Mouse (Mus musculus): Measurements from ENCODE around the gene Slc24a1. TPM values are rescaled to one million over a fixed set of nuclear protein-coding genes. Genes with fewer than 3 reads are reported as not detected.
A peak's percentile ranks its signal among the peaks of the same experiment; 100 is the strongest.

Gene Slc24a1
- polyA plus RNA-seq, 1 experiment, result not detected

- no peaks in the 10 kb centered on the region for H3K79me3 ChIP-seq (ENCODE audit: low read depth)
- H3K79me2 ChIP-seq (ENCODE audit: control insufficient read depth, insufficient read depth), result no peaks in the 10 kb centered on the region
- no peaks in the 10 kb centered on the region for H3K27me3 ChIP-seq (ENCODE audit: control insufficient read depth, insufficient read depth, insufficient read length)
- H3K4me3 ChIP-seq (ENCODE audit: insufficient read depth, poor library complexity, severe bottlenecking), result no peak overlapping the region
- H3K36me3 ChIP-seq (ENCODE audit: control insufficient read depth, insufficient read depth), result peaks cover 79% of the 10 kb centered on the region
- TF ChIP-seq FOSL1 (IDR thresholded peaks at IDR 0.05; ENCODE audit: insufficient read depth, low read length, poor library complexity, severe bottlenecking), result no peak
- no peak for TF ChIP-seq USF1 (IDR thresholded peaks at IDR 0.05; ENCODE audit: low read depth)
- TF ChIP-seq MYOD1 (IDR thresholded peaks at IDR 0.05; ENCODE audit: control insufficient read depth, insufficient read length, low read depth), result no peak
- H3ac ChIP-seq (ENCODE audit: control insufficient read depth, insufficient read length, low read depth), result no peak overlapping the region
These were observed 33.8 kb upstream of the Slc24a1 start for GRCm38 (mm10) chr9:64985037-64985794.

DNA sequence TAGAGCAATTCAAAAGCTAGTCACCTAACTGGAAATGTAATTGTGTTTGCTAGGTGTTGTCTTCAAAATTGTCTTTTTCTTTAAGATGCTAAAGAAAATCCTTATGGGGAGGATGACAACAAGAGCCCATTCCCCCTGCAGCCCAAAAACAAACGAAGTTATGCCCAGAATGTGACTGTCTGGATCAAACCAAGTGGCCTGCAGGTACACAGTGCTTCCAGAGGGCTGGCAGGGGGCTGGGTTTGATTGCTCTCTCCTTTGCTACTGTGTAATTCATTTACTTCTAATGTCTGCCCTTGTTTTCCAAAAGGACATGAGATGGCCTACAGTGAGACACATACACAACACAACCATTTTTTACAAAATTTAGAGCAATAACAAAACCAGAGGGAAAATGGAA, 30.5 kb upstream of the Slc24a1 start:
- peaks cover 79% of the 10 kb centered on the region for H3K36me3 ChIP-seq (ENCODE audit: control insufficient read depth, insufficient read depth)
- no peaks in the 10 kb centered on the region for H3K79me2 ChIP-seq (ENCODE audit: control insufficient read depth, insufficient read depth)
- H3ac ChIP-seq (ENCODE audit: control insufficient read depth, insufficient read length, low read depth), result no peak overlapping the region
- H3K4me3 ChIP-seq (ENCODE audit: insufficient read depth, poor library complexity, severe bottlenecking), result no peak overlapping the region
- H3K27me3 ChIP-seq (ENCODE audit: control insufficient read depth, insufficient read depth, insufficient read length), result no peaks in the 10 kb centered on the region
- TF ChIP-seq CEBPB (IDR thresholded peaks at IDR 0.05; ENCODE audit: low read depth) (no peak), MYOD1 (IDR thresholded peaks at IDR 0.05; ENCODE audit: control insufficient read depth, insufficient read length, low read depth) (no peak), FOSL1 (IDR thresholded peaks at IDR 0.05; ENCODE audit: insufficient read depth, low read length, poor library complexity, severe bottlenecking) (no peak), CTCF (IDR thresholded peaks at IDR 0.05; ENCODE audit: control insufficient read depth, insufficient read depth, insufficient read length) (no peak), MAX (IDR thresholded peaks at IDR 0.05) (no peak), MYOG (IDR thresholded peaks at IDR 0.05; ENCODE audit: control insufficient read depth, extremely low read depth, insufficient read length) (no peak), USF1 (IDR thresholded peaks at IDR 0.05; ENCODE audit: low read depth) (no peak)
- H3K79me3 ChIP-seq (ENCODE audit: low read depth), result no peaks in the 10 kb centered on the region

DNA sequence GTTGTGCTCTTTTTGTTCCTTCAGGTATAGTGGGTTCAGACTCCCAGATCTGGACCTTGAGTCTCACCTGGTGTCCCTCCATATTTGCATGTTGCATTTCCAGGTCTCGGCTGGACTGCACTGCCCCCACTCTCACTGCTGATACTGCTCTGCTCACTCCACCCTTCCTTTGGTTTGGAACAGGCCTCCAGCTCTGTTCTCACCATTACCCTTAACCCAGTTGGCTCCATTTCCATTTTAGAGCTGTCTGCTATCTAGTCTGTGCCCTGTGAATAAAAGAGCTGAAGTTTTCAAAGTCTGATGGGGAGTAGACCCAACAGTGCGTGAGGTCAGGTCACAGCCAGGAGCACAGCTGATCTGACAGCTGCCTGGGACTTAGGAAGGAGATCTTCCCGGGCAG, 29.1 kb upstream of the Slc24a1 start:
- no peak overlapping the region for H3ac ChIP-seq (ENCODE audit: control insufficient read depth, insufficient read length, low read depth)
- H3K36me3 ChIP-seq (ENCODE audit: control insufficient read depth, insufficient read depth), result peaks cover 77% of the 10 kb centered on the region
- no peak overlapping the region for H3K4me3 ChIP-seq (ENCODE audit: insufficient read depth, poor library complexity, severe bottlenecking)
- no peak for TF ChIP-seq MYOD1 (IDR thresholded peaks at IDR 0.05; ENCODE audit: control insufficient read depth, insufficient read length, low read depth)
- TF ChIP-seq CEBPB (IDR thresholded peaks at IDR 0.05; ENCODE audit: low read depth), result no peak
- TF ChIP-seq FOSL1 (IDR thresholded peaks at IDR 0.05; ENCODE audit: insufficient read depth, low read length, poor library complexity, severe bottlenecking), result no peak
- no peak for TF ChIP-seq CTCF (IDR thresholded peaks at IDR 0.05; ENCODE audit: control insufficient read depth, insufficient read depth, insufficient read length)
- no peak for TF ChIP-seq MYOG (IDR thresholded peaks at IDR 0.05; ENCODE audit: control insufficient read depth, extremely low read depth, insufficient read length)
- TF ChIP-seq MAX (IDR thresholded peaks at IDR 0.05), result no peak
- no peak for TF ChIP-seq USF1 (IDR thresholded peaks at IDR 0.05; ENCODE audit: low read depth)
- no peaks in the 10 kb centered on the region for H3K79me2 ChIP-seq (ENCODE audit: control insufficient read depth, insufficient read depth)
- H3K79me3 ChIP-seq (ENCODE audit: low read depth), result no peaks in the 10 kb centered on the region
- no peaks in the 10 kb centered on the region for H3K27me3 ChIP-seq (ENCODE audit: control insufficient read depth, insufficient read depth, insufficient read length)

GRCm38 (mm10) chr9:64960978-64961320, 9.5 kb upstream of the Slc24a1 start:
- Histone ChIP-seq H3K79me2 (ENCODE audit: control insufficient read depth, insufficient read depth) (peaks cover 32% of the 10 kb centered on the region), H3K27me3 (ENCODE audit: control insufficient read depth, insufficient read depth, insufficient read length) (no peaks in the 10 kb centered on the region), H3K4me3 (ENCODE audit: insufficient read depth, poor library complexity, severe bottlenecking) (peak overlapping the region; percentile 43), H3K79me3 (ENCODE audit: low read depth) (peaks cover 10% of the 10 kb centered on the region), H3ac (ENCODE audit: control insufficient read depth, insufficient read length, low read depth) (peak overlapping the region; percentile 90), H3K36me3 (ENCODE audit: control insufficient read depth, insufficient read depth) (peaks cover 19% of the 10 kb centered on the region)
- no peak for TF ChIP-seq CEBPB (IDR thresholded peaks at IDR 0.05; ENCODE audit: low read depth)
- no peak for TF ChIP-seq MYOD1 (IDR thresholded peaks at IDR 0.05; ENCODE audit: control insufficient read depth, insufficient read length, low read depth)
- TF ChIP-seq MYOG (IDR thresholded peaks at IDR 0.05; ENCODE audit: control insufficient read depth, extremely low read depth, insufficient read length), result no peak
- no peak for TF ChIP-seq MAX (IDR thresholded peaks at IDR 0.05)
- TF ChIP-seq CTCF (IDR thresholded peaks at IDR 0.05; ENCODE audit: control insufficient read depth, insufficient read depth, insufficient read length), result no peak
- no peak for TF ChIP-seq FOSL1 (IDR thresholded peaks at IDR 0.05; ENCODE audit: insufficient read depth, low read length, poor library complexity, severe bottlenecking)
- no peak for TF ChIP-seq USF1 (IDR thresholded peaks at IDR 0.05; ENCODE audit: low read depth)

DNA sequence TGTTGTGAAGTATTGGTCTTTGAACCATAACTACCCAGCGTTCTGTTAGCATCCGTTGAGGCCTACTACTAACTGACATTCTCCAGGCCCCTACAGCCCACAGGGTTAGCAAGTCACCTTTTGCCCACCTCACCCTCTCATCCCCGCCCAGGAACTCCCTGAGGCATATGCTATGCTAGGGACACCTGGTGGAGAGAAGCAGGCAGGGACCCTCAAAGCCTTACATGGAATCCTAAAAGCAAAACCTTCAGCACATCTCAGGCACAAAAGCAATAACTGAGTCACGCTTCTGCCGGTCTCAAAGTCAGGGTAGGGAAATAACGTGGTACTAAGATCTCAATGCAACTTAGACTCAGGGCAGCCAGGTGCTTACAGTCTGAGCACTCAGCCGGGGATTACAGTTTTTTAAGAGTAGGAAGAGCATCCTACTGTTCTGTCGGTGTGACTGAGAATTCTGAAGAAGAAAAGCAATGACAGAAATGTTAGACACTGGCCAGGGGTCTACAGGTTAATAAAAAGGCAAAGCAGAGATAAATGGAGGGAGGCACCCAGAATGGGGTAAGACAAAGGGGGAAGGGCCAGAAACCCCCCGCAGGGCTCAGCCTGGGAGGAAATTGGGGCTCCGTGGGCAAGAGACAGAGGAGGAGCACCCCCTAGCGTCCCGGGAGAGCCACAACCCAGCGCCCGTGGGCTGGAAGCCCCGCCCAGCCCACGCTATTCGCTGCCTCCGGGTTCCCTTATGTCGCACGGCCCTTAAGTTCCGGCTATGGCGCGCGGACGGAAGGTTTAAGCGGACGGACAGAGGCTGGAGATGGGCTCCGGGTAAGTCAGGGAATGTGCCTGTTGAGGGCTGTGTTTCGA, 8.9 kb upstream of the Slc24a1 start, which contains the start of gene Ints14:
Gene Ints14, plus strand, starts transcription at position 789 of the 861 bp plus-strand sequence.
- peaks cover 14% of the 10 kb centered on the region for H3K36me3 ChIP-seq (ENCODE audit: control insufficient read depth, insufficient read depth)
- H3ac ChIP-seq (ENCODE audit: control insufficient read depth, insufficient read length, low read depth), result peak within 1 kb of the TSS; percentile 90
- H3K79me3 ChIP-seq (ENCODE audit: low read depth), result peaks cover 10% of the 10 kb centered on the region
- H3K4me3 ChIP-seq (ENCODE audit: insufficient read depth, poor library complexity, severe bottlenecking), result peak within 1 kb of the TSS; percentile 43
- no peak for TF ChIP-seq USF1 (IDR thresholded peaks at IDR 0.05; ENCODE audit: low read depth)
- peak; percentile 90 for TF ChIP-seq CTCF (IDR thresholded peaks at IDR 0.05; ENCODE audit: control insufficient read depth, insufficient read depth, insufficient read length)
- peak; percentile 52 for TF ChIP-seq MAX (IDR thresholded peaks at IDR 0.05)
- peaks cover 32% of the 10 kb centered on the region for H3K79me2 ChIP-seq (ENCODE audit: control insufficient read depth, insufficient read depth)
- H3K27me3 ChIP-seq (ENCODE audit: control insufficient read depth, insufficient read depth, insufficient read length), result no peaks in the 10 kb centered on the region

Data from C2C12 (cell line).